Mouse (Mus musculus): Measurements from ENCODE around the gene Hrnr.

- TF ChIP-seq GATA1 (IDR thresholded peaks at IDR 0.05; ENCODE audit: low read length) (no peak), TAL1 (IDR thresholded peaks at IDR 0.05; ENCODE audit: low read length) (no peak)
Observed at GRCm38 (mm10) chr3:93311371-93311770, 8.2 kb upstream of the Hrnr start.
